Mouse (Mus musculus) spleen, postnatal 36 days (tissue): Measurements from ENCODE around the gene Gsk3a.

Source experiments
- DNase-seq, 2 experiments: peaks; one replicate each; pipeline ENCODE4 v3.0.0; 2022; ENCODE audit warnings: low spot score in 2 of 2, mixed read lengths in 1 of 2

Gene Gsk3a

DNA sequence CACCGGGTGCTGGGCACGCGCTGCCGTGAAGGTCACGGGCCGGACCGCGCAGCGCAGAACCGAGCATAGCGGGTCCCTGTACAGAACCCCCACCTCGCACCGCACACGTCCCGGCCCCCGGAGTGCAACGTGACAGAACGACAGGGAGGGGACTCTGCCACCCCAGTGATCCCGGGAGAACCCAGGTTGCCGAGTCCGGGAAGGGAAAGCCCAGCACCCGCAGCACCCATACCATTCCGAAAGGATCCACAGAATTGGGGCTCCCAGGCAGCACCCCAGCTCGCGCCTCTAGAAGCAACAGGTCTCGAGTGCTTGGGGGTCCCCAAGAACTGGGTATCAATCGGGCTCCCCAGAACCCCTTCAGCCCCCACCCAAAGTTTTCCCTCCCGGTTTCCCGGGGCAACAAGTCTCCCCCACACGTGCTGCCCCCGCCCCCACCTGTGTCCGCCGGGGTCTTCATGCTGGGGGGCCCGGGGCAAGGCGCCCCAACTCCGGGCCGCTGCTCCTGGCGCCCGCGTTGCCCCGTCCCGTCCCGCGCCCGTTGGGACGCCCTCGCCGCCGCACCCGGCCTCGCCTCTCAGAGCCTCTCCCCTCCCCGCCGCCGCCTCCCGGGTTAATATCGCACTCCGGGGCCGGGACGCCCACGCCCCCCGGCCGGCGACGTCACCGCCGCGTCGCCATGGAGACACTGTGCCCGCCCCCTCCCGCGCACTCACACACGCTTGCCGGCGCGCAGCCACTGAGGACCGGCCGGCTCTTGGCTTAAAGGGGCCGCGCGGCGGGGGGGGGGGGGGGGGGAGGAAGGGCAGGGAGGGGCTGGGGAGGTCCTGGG, 12.7 kb upstream of the Gsk3a start, which contains the start of gene Erf:
TSS of gene Erf (minus strand) at position 621 of the 832 bp plus-strand sequence.
- peak; percentile 92 to 93 for DNase-seq

DNA sequence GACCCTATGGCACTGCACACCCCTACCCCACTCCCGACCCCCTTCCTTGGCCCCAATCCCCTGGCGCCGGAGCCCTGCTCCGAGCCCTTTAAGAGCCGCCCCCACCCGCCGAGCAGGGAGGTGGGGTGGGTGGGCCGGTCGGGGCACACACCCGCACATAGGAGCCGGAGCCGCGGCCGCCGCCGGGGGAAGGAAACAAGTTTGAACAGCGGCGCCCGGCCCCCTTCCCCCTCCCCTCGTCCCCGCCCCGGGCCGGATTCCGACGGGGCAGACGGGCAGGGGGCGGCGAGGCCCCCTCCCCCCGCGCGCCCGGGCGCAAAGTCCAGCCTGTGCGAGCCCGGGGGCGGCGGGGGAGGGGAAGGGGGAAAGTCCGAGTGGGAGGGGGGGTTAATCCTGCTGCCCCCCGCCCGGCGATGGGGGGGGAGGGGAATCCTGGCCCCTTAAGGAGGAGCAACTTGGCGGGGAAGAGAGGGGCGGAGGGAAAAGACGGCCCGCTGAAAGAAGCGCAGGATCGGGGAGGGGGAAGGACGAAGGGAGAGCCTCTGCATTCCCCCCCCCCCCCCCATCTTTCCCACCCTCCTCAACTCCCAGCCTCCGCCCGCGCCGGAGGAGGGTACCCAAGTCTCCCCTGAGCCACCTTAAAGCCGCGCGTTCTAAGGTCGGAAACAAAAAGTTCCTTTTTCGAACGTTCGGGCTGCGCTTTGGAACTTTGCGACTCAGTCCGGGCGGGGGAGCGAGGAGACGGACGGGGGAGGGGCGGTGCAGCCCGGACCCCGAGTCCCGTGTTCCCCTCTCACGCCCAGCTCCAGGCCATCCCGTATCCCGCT, 11.9 kb upstream of the Gsk3a start:
- DNase-seq: peak; percentile 74 to 78

DNA sequence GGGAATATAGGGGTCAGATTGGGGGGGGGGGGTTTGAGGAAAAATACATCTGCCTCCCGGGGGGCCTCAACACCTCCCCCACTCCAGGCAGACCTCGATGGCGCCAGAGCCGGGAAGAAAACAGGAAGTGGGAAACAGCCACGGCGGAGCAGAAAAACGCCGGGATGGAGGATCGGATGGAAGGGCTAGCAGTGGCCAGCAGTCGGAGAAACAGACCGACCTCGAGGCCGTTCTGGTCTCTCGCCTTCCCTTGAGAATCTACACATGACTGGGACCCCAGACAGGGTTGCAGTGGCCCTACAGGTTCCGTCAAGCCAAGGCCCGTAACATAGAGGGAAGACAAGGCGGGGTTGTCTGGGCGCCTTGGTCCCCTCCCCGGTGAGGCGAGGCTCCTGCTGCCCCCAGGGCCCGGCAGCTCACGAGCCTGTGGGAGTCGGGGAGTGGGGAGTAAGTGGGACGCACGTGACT, 11.2 kb upstream of the Gsk3a start:
- no peak for DNase-seq

DNA sequence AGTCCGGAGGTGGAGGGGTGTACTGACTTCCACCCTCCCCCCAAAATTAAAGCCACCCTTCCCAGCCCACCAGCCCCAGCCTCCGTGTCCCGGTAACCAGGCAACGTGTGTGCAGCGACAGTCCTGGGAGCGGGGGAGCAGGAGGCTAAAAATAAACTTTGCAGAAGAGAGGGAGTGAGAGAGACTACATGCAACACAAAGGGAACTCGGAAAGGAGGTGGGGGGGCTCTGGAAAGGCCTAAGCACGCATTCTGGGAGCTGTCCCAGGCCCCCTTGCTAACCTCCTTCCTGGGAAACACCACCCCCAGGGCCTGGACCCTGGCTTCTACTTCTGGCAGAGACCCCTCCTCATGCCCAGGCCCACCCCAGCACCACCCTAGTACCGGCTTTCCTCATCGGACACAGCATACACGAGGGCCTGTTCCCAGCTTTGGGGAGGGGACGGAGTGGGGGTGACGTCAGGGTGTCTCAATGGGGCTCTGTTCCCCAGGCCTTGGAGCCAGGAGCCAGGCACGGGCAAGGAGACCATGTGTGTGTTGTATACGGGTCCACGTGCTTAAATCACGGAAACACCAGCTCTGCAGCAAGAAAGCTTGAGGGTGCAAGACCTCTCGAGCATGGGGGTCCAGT, 10.5 kb upstream of the Gsk3a start:
- DNase-seq: no peak

DNA sequence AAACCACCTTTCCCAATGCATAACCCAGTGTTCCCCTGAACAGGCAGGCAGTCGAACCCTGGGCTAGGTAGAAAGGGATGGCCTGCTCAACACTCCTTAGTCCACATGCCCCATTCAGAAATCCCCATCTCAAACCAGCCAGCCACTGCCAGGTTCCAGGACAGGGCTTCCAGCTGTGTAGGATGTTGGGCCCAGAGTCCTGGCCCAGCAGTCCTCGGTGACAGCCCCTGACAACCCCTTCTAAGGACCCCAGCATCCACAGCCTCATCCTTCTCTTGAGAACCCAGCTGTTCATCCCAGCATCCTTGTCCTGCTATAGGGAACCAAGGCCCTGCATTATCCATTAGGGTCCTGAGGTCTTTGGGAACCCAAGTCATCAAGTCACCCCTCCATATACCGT, 9.8 kb upstream of the Gsk3a start:
- DNase-seq: no peak

DNA sequence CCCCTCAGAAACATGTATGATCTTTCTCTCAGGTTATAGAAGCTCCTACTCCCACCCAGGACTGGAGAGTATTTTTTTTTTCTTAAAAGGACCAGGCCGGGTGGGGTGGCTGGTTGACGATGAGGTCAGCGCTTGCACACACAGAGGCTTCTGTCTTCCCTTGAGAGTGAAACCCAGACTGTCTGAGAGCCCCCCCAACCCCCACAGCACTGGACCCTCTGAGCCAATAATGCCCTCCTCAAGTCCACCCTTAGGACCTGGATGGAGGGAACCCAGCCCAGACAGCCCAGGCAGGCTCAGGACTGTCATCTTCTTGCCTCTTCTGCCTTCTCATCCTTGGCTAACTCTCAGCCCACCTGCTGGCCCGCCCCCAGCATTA, 9.1 kb upstream of the Gsk3a start:
- no peak for DNase-seq

DNA sequence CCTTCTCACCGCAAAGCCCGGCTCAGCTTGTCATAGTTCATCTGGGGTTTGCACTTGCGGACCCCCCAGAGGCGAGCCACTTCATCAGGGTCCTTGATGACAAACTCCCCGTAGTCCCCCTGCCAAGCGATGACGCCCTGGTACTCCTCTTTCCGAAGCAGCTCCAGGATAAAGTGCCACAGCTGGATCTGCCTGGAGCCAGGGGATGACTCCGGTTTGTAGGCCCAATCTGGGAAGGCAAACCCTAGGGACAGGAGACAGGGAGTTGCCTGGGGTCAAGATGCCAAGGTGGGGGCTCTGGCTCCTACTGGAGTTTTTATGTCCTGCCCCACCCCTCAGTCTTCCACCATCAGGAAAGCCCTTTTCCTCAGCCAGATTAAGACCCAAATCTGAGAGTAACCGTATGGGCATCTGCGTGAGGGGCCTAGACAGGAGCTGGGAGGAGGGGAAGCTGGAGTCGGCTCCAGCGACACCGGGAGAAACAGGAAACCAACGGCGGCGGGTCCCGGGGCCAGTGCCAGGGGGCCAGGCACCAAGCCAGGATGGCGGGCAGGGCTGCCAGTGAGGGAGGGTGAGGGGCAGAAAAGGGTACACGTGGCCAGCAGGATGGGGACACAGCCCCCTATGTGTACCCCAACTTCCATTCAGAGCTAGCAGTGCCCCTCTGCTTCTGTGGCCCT, 8.6 kb upstream of the Gsk3a start:
- no peak for DNase-seq

DNA sequence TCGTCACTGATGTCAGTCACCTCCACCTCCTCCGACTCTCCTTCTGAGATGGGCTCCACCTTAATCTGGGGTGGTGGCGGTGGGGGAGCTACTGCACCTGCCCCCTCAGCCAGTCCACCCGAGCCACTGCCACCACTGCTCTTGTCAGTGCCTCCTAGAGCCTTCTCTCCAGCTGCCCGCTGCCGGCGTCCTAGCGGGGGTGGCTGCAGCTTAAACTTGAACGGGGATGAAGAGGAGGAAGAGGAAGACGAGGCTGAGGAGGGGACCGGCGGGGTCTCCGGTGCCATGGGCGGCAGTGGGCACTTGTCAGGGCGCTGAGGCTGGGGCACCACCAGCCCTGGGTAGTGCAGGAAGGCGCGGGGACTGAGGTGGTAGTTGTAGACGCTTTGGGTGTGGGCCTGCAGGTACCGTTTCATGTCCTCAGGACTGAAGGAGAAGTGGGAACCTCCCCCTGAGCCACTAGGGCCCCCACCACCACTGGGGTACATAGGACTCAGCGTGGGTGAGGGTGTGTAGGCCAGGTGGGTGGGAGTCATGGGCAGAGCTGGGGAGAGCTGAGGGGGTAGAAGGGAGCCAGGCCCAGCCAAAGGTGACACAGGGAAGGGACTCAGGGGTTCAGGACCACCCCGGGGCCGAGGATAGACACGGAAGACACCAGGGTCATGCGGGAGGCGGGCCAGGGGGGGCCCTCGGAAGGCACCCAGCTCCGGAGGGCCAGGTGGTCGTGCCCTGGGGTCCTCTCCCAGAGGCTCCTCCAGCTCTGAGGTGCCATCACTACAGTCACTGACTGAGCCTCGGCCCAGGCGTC, 7.1 kb upstream of the Gsk3a start:
- no peak for DNase-seq

DNA sequence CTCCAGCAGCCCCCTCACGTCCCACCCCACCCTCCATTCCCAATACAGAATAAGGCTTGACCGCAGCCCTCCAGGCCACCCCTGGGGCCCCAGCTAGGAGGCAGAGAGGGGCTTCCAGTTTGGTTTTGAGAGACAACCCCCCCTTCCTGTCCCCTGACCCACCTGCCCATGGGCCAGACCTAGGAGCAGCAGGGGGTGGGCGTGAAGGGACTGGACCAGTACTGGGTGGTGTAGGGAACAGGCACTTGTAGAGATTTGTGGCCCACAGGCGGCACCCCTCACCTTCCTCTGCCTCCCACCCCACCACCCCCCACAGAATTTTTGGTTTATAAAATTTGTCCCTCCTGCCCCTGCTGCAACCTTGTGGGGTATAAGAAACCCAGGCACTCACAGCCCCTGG, 5.7 kb upstream of the Gsk3a start:
- DNase-seq: no peak

DNA sequence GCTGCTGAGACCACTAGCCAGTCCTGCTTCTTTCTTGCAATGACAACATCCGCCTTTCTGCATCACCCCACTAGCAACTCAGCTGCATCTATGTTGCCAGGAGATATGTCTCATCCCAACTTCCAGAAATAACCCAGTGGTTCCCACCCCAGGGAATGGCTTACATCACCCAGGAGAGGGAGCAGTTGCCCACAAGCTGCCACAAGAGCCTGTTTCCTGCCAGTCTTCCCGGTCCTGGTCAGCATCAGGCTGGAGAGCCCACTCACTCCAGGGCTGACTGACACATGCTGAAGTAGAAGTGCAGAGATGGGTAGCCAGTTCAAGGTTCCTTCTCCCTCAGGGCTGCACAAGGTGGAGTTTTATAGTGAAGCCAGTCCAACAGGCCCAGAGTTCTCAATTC, 3.4 kb upstream of the Gsk3a start:
- DNase-seq: no peak

DNA sequence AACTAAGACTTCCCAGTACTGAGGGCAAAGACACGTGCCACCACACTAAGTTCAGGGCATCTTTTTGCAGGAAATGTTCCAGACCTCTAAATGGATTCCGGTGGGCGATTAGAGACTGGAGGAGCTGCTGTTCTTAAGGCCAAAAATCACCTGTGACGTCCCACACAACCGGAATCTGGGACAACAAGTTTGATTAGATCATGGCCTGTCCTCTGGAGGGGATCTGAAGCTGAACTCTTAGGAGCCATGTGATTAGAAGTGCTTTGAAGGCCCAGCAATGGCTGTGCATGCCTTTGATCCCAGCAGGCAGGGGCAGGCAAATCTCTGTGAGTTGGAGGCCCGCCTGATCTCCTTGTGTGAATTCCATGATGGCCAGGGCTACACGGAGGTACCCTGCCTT, 3.0 kb upstream of the Gsk3a start:
- DNase-seq: no peak

DNA sequence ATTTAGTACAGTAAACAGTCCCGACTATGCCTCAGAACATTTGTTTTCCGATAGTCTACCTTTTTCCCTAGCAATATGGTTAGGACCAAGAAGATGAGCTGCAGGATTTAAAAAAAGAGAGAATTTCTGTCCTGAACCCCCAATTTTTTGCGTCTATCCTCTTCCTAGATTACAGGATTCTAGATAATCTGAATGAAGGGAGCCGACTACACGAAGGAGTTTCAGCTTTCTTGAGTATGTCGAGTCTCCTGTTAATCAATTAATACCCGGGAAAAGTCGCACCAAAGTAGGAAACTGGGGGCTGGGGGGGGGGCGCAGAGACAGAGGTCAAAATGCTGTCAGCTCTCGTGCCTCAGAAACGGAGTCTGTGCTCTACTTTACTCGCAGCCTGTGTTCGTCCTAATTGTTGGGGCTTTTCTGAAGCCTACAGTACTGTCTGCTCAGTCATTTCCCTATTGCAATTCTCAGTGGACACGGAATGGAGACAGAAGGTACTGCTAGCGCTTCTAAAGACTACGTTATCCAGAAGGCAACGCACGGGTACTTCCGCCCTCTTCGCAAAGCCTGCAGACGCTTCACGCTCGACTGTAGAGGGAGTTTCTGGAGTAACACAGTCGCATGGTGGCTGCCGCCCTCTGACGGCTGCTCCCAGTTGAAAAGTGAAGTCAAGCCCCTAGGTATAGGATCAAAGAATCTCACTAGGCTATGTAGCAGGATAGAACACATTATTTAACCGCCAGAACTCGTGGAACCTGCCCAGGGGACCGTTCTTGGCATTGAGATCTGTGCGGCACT, 1.4 kb upstream of the Gsk3a start:
- DNase-seq: peak; percentile 90 to 93

DNA sequence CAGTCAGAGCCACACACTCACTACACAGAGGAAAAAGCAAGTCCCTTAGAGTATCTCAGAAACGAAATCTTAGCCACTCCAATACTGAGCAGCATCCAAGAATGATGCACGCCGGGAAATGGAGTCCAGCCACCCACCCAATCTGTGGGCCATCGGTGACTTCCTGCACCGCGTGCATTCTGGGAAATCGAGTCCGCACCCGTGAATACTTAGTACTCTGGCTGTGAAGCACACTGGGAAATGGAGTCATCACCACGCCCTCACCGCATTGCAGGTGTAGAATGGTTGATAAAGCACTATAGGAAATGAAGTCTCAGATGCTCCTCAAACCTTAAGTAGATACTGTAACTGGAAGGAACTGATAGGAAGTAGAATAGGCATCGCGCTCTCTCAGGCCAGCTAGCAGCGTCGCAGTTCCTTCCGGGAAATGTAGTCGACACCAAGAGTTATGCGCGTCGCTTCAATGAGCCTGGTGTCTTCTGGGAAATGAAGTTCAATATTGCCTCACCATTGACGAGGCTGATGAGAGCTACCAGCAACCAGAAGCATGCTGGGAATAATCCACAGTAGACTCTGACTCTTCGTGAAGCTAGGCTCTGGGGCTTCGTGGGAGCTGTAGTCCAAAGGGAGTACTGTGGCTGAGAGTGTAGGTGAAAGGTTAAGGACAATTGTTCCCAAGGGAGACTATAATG, 510 bp upstream of the Gsk3a start:
- peak; percentile 93 to 95 for DNase-seq

DNA sequence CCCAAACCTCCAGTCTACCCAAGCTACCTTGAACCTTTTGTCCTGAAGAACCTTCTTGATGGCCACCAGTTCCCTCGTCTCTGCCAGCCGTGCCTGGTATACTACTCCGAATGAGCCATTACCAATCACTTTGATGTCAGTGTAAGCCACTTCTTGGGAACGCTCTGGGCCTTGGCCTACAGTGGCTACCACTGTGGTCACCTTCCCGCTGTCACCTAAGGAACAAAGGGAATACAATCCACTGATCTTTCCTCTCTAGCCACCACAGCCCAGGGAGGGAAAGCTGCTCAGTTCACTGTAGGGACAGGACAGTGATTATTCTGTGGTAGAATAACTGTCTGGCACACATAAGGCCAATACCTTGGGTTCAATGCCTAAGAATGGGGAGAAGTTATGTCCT, 2.1 kb downstream of the Gsk3a start:
- DNase-seq: no peak

DNA sequence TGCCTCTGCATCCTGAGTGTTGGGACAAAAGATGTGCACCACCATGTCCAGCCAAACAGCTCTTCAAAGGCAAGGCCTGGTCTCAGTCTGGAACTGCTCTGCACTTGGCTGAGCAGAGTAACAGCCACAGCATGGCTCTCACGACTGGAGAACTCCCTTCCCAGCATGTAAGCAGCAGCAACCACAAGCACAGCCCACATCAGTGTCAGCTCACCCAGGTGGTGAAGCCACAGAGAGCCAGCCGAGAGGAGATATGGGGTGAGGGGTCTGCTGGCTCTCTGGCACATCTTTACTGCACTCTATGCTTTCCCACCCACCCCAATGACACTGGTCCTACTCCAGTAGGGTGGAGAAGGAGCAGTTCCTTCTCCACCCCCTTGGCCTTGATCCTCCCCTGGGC, 4.6 kb downstream of the Gsk3a start:
- DNase-seq: no peak

DNA sequence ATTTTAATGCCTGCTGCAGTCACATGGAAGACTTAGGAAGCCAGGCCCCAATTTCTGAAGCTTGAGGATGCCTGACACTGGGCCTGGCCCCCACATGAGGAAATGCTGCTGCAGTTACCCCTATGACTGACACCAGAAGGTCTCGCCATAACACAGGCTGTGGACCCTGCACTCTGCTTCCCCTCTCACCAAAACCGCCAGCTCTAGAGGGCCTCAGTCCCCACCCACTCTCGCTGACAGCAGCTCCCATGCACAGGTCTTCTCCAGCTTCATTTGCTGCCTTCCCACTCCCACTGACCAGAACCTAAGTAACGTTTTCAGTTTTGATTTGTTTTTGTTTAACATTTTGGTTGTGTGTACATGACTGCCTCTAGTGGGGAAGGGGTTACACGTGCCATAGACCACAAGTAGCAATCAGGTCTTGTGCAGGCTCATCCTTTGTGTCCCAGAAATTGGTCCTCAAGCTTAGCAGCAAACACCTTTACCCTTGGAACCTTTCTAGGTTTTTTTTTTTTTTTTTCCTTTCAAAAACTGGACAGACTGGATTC, 5.5 kb downstream of the Gsk3a start:
- no peak for DNase-seq

DNA sequence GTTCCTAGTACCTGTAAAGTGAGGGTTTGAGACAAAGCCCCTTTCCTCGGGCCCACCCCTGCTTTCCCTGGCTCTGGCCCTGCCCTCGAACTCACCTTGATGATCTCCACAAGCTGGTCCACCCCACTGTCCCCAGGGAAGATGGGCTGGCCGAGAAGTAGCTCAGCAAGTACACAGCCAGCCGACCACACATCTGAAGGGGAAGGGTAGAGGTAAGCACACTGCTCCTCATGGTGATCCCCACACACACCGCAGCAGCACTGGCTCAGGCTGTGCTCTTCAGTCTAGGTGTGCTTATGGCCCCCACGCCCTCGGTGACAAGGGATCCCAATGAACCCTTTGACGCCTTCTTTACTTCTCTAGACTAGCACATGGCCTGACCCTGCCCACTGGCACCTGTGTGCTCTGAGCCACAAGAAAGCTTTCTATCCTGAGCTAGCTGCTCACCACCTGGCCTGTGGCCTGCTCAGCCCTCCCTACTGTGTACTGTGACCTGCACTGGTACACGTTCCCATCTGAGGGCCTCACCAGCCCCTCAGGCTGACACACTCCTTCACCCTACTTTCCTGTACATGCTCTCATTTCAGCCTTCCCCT, 6.9 kb downstream of the Gsk3a start:
- no peak for DNase-seq

DNA sequence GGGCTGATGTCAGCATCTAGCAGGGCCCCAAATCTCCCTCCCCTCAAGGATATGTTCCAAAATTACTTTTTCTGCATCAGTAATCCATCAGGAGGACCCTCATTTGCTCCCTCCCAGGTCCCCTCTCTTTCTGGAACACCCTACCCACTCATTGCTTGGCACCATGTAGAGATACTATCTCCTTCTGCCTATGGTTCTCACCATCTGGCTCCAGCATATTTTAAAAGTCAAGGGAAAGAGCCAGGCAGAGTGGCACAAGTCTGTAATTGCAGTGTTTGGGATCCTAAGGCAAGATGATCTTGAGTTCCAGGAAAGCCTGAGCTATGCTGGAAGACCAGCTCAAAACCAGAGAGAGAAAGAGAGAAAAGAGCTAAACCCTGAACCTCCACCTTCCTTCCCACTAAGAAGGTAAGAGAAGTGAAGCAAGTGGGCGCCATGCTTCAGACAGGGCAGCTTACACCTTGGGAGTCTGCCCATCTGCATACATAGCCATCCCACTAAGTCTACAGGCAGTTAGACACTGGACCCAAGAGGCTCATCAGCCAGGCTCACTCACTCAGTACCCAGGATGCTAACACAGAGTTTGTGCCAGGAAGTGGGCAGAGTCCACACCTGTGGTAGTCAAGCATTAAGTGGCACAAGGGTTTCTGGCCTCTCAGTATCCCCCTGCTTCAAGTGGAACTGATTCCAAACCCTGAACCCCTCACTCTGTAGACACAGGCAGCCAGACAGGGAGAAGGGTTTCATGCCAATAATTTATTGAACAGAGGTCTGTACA, 9.9 kb downstream of the Gsk3a start:
- no peak for DNase-seq
